Mouse (Mus musculus): ENCODE measurements around the gene Vps16. TPM values are rescaled to one million over a fixed set of nuclear protein-coding genes. Genes with fewer than 3 reads are reported as not detected.

The Vps16 gene
- total RNA-seq (2022), result 10 to 100 TPM; 21.6 to 28.9 (median 24.7) TPM

DNA sequence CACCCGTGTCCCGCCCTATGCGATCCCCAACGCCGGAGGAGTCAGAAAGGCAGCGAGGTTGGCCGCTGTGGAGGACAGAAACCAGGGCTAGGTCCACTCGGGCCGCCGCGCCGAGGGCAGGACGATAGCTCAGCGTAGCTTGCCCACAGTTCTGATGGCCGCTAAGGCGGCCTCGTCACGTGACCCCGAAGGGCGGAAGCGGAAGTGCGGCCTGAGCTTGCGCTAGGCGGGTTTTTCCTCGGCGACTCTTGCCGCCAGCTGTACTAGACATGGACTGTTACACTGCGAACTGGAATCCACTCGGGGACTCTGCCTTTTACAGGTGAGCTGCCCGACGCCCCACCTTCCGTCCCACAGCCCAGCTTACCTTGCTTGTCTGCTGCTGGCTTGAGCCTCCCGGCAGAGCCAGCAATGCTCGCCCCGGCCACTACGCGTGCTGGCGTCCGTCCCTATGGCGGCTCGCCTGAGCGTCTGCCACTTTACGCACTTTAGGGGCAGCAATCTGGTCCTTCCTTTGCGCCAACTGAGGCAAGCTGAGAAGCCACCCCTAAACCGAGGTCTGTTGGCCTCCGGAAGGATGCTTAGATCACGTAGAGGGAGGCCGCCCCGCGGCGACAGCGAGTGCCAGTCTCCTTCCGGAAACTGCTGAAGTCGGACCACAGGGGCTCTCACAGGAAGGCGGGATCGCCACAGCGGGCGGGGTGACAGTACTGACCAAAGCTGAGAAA lies at the start of gene Vps16, which contains the start of gene Pced1a:
Vps16 (plus strand) TSS at position 214 of the 728 bp plus-strand sequence.
Pced1a (minus strand) TSS at position 576 of the 728 bp plus-strand sequence.
- peak; percentile 93 for DNase-seq (ENCODE audit: low spot score)

DNA sequence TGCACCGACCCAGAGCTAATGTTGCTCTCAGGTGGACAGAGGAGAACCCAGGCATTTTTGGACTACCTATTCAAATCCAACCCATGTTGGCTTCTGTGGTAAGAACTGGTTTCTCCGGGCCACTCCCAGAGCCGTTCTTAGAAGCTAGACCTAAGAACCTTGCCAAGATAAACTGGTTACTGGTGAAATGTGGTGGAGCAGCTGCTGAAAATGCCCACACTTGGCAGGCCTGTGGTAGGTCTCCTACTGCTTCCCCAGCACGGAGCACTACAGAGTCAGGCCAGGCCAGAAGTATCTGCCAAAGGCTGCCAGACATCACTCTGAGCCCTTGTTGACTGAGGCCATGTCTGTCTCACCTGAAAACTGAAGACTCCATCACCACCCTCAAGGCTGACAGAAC lies 49.2 kb upstream of the Vps16 start:
- no peak for DNase-seq (ENCODE audit: low spot score)

DNA sequence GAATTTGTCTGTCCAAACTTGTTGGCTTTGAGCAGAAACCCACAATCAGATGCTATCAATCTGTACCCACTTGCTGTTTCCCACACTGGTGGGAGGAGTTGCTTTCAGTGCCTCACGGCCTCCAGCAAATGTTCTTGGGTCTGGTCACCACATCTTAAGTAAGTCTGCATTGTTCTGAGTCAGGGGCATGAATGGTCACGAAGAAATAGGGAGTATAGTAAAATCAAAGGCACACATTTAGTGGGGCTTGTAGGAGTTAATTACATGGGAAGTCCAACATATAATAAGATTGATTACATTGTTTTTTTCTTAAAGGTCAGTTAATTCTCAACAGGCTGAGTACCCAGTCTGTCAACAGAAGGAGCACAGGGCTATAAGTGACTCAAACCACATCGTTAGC lies 40.9 kb upstream of the Vps16 start:
- no peak for DNase-seq (ENCODE audit: low spot score)

- no peak for DNase-seq (ENCODE audit: low spot score)
These were observed 40.2 kb upstream of the Vps16 start for GRCm38 (mm10) chr2:130383895-130384294.

DNA sequence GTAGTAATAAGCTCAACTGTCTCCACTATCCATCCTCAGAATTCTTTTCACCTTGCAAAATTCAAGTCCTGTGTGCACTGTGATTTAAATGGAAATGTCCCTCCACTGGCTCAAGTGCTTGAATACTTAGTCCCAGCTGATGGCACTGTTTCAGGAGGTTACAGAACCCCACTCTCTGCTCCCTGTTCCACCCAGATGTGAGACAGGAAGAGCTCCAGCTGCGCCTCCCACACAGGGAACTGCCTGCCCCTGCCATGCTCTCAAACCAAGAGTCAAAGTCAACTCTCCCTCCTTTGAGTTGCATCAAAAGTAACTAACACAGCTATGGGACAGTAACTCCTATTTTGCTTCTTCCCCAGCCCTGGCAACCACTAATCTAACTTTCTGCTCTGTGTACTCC lies 37.9 kb upstream of the Vps16 start:
- DNase-seq (ENCODE audit: low spot score), result no peak

DNA sequence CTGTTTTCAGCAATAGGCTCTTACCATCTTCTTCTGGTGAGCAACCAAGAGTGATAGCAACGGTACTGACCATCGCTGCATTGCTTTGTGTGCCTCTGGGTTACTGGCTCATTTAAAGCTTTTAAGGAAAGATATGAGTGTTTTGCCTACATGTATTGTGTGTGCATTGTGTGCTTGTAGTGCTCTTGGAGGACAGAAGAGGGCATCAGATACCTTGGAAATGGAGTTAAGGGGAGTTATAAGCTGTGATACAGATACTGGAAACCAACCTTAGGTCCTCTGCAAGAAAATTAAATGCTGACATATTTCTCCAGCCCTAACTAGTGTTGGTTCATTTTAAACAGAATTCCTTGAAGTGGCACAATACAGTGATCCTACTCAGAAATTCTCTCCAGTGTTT lies 35.3 kb upstream of the Vps16 start:
- no peak for DNase-seq (ENCODE audit: low spot score)

DNA sequence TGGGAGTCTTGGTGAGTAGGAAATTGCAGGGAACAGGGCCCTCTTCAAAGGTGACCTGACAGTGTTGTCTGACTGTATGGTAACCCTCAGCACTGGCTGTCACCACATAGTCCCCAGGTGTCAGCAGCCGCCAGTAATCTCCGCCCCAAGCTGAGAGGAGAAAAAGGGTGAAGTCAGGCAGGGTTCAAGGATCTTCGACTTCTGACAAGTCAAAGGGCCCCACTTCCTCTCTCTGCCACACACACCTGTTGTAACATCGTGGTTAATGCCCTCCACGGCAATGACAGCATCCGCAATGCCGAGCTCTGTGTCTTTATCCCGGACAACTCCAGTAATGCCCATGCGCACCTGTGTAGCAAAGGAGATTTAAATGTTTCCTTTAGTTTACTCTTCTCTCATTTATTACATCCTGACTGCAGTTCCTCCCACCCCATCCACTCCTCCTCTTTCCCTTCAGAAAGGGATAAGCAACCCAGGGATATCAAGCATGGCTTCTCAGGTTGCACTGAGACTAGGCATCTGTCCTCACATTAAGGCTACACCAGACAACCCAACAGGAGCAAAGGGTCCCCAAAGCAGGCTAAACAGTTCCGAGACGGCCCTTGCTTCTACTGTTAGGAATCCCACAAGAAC lies 33.0 kb upstream of the Vps16 start:
- no peak for DNase-seq (ENCODE audit: low spot score)

DNA sequence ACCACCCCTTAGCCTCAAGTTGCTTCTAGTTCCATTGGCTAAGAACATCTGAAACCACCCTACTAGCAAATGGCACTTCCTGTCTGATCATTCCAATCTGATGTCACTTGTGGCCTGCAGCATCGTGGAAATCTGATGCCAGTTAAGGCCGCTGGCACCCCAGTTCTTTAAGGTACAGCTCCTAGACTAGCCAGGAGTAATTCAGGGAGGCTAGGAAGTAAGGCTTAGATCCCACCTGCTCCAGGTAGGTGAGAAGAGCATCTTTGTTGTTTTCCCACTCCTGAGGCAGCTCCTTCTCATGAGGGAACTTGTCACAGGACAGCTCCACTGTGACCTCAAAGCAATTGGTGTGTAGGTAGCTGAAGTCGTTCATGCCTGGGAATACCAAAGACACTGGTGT lies 31.3 kb upstream of the Vps16 start:
- DNase-seq (ENCODE audit: low spot score), result no peak

DNA sequence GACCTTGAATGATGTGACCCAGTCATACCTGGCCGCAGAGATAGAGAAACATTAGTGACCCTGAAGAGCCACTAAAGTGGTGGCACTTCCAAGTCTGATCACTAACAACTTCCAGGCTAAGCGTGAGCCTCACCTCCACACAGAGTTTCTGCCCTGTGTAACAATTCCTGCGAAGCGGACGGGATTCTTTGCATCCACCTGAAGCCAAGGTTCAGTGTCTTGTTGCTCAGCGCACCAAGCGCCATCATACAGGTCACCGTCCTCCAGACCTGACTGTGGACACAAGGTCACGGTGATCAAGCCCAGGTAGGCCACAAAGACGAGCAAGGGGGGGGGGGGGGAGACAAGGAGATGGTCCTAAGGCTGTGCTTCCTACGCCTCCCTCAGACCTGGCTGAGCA lies 28.4 kb upstream of the Vps16 start:
- DNase-seq (ENCODE audit: low spot score), result no peak

DNA sequence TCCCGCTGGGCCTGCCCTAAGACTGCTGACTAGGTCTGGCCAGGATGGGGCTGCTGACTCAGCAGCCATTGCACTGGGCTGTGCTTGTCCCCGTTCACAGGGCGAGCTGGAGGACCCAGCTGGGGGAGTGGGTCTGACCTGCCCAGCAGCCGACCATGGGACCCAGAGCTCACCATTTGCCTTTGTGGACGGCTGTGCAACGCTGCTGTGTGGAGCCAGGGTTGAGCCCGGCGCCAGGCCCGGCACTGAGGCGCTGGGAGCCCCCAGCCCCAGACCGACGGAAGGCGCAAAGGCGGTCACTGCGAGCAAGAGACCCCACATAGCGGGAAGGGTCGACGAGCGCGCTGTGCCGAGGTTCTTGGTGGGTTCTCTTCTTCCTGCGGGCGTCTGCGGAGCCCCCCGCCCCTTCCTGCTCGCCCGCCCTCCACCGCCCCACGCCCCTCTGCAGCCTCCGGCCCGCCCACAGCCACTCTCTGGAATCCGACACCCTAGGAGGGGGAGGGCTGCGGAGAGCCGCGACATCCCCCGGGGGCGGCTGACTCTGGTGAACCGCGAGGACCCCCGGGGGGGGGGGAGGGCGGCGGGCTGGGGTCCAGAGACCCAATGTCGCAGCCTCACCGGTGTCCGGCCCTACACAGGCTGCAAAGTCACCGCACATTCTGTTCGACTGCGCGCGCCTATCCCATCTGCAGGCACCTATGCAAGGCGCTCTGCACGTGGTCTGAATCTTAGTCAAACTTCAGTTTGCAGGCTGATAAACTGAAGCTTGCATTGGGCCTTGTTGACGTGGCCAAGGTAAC lies 26.8 kb upstream of the Vps16 start, which contains the start of gene Cpxm1:
Cpxm1 (minus strand) TSS at position 389 of the 800 bp plus-strand sequence.
- no peak for DNase-seq (ENCODE audit: low spot score)

- DNase-seq (ENCODE audit: low spot score), result peak; percentile 42
These were observed 26.0 kb upstream of the Vps16 start for GRCm38 (mm10) chr2:130398091-130398490.

DNA sequence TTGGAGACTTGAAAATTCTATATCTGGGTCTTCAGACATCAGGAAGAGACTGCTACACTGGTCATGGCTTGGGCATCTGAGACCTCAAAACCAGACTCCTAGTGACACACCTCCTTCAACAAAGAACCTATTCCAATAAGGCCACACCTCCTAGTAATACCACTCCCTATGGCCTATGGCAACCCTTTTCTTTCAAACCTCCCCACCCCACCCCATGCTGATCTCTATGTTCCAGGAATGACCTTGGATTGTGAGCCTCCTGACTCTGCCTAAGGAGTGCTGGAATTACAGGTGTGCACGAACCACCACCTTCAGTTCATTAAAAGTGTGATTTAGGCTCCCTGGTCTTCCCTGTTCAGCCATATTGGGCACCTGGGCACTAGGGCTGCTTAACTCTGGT lies 24.1 kb upstream of the Vps16 start:
- no peak for DNase-seq (ENCODE audit: low spot score)

DNA sequence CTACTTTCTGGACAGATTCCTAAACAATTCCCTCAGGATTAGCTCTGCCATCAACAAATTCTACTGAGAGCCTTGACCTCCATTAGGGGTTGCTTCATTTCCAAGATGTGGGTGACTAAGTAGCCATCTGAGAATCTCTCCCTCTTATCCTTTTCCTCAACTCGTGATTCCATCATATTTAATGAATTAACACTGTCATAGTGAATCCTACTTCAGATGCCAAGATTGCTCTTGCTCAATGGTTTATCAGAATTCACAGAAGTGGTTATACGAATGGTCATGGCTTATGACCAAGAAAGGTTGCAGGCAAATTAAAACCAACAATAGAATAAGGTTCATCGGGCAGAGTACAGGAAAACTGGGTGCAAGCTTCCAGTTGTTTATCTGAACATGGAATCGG lies 22.2 kb upstream of the Vps16 start:
- no peak for DNase-seq (ENCODE audit: low spot score)

DNA sequence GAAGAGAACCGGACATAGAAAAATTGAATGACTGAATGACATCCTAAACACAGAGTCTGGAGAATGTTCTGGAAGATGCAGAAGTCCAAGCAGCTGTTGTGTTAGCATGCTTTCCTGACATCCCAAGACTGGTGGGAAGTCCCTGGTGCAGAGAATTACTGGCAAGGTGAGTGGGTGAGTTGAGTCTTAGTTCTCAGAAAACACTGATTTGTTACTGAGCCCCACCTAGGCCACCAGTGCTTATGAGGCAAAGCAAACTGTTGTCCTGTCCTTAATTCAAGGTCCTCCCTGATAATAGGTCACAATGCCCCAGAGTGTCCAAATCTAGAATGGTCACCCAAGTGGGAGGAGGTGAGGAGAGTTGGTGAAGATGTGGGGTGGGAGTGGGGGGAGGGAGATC lies 19.2 kb upstream of the Vps16 start, which contains the start of the genes Gm28372 and 1700020A23Rik:
Gm28372 (plus strand) TSS at position 301 of the 400 bp plus-strand sequence.
1700020A23Rik (plus strand) TSS at position 321 of the 400 bp plus-strand sequence.
- DNase-seq (ENCODE audit: low spot score), result no peak

DNA sequence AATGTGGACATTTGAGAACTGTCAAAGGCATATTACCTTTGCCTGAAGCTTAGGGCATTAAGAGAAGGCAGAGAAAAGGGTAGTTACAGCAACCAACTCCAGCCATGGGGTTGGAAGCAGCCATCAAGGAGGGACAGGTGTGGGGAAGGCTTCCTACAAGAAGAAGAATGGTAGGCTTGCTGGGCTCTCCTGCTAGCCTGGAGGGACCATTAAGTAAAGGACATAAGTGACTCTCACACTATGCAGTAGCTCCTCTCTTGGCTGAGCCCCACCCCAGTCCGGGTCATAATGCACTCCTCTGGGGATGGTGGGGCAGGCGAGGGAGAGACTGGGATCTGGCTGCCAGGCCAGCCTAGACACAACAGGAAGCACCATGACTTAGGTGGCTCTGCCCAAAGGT lies 18.0 kb upstream of the Vps16 start, which contains the start of gene Tmem239:
Tmem239 (plus strand) TSS at position 301 of the 400 bp plus-strand sequence.
- DNase-seq (ENCODE audit: low spot score), result no peak

DNA sequence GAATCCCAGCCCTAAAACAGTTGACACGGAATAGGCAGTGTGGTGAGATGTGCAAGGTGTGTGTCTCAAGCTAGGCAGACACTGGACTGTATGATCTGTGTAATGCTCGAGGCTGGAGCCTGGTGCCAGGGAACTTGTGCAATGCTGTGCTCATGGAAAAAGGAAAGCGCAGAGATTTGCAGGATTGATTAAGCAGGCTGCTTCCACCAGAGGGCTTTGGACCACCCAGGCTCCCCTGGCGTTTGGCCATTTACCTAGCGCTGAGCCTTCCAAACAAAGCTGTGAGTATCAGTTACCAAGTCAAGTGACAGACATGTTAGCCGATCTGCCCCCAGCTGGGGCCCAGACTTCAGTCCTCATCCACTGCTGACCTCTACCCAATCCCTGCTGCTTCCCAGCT lies 15.9 kb upstream of the Vps16 start:
- no peak for DNase-seq (ENCODE audit: low spot score)

GRCm38 (mm10) chr2:130411558-130412495 lies 12.3 kb upstream of the Vps16 start:
- DNase-seq (ENCODE audit: low spot score), result peak; percentile 81

GRCm38 (mm10) chr2:130412775-130413174 lies 11.4 kb upstream of the Vps16 start:
- DNase-seq (ENCODE audit: low spot score), result no peak

- DNase-seq (ENCODE audit: low spot score), result no peak
These were observed 9.9 kb upstream of the Vps16 start for GRCm38 (mm10) chr2:130414094-130414856.

All from heart, adult 8-10 months (tissue).